Mouse (Mus musculus): ENCODE results near the gene Agpat2. TPM values are rescaled to one million over a fixed set of nuclear protein-coding genes. Genes with fewer than 3 reads are reported as not detected.
A peak's percentile ranks its signal among the peaks of the same experiment; 100 is the strongest.

Agpat2 gene
- polyA plus RNA-seq, 1 experiment from 2014 or later = 55.6 TPM

- H3K27ac ChIP-seq (replicated peaks) = no peak overlapping the region
- ATAC-seq (ENCODE audit: insufficient read depth) = no peak
- no peak overlapping the region for H3K9ac ChIP-seq
- 31% methylated on average over 2 of the region's 2 CpGs for WGBS (ENCODE audit: insufficient replicate concordance)
- H3K27me3 ChIP-seq = no peaks in the 10 kb centered on the region
- no peak overlapping the region for H3K4me2 ChIP-seq
- H3K9me3 ChIP-seq (replicated peaks) = no peaks in the 10 kb centered on the region
- no peaks in the 10 kb centered on the region for H3K36me3 ChIP-seq (replicated peaks)
- H3K4me3 ChIP-seq (replicated peaks) = no peak overlapping the region
- H3K4me1 ChIP-seq (replicated peaks) = no peaks in the 10 kb centered on the region
Observed at GRCm38 (mm10) chr2:26621246-26621645, 17.0 kb upstream of the Agpat2 start.

- H3K4me3 ChIP-seq (replicated peaks) = no peak overlapping the region
- no peak for ATAC-seq (ENCODE audit: insufficient read depth)
- 67% methylated on average over 7 of the region's 7 CpGs for WGBS (ENCODE audit: insufficient replicate concordance)
- H3K4me1 ChIP-seq (replicated peaks) = no peaks in the 10 kb centered on the region
- no peak overlapping the region for H3K9ac ChIP-seq
- H3K27me3 ChIP-seq = no peaks in the 10 kb centered on the region
- H3K9me3 ChIP-seq (replicated peaks) = no peaks in the 10 kb centered on the region
- no peak overlapping the region for H3K4me2 ChIP-seq
- H3K36me3 ChIP-seq (replicated peaks) = no peaks in the 10 kb centered on the region
- H3K27ac ChIP-seq (replicated peaks) = no peak overlapping the region
Observed at GRCm38 (mm10) chr2:26617928-26618327, 13.7 kb upstream of the Agpat2 start.

- Histone ChIP-seq H3K27ac (replicated peaks) (no peak overlapping the region), H3K9me3 (replicated peaks) (no peaks in the 10 kb centered on the region), H3K4me1 (replicated peaks) (no peaks in the 10 kb centered on the region), H3K9ac (no peak overlapping the region), H3K36me3 (replicated peaks) (no peaks in the 10 kb centered on the region), H3K27me3 (no peaks in the 10 kb centered on the region), H3K4me2 (no peak overlapping the region), H3K4me3 (replicated peaks) (no peak overlapping the region)
- WGBS (ENCODE audit: insufficient replicate concordance) = 44% methylated on average over 6 of the region's 6 CpGs
- ATAC-seq (ENCODE audit: insufficient read depth) = no peak
Observed at GRCm38 (mm10) chr2:26617331-26617730, 13.1 kb upstream of the Agpat2 start.

- no peak for ATAC-seq (ENCODE audit: insufficient read depth)
- Histone ChIP-seq H3K4me2 (no peak overlapping the region), H3K4me3 (replicated peaks) (no peak overlapping the region), H3K9me3 (replicated peaks) (no peaks in the 10 kb centered on the region), H3K9ac (no peak overlapping the region), H3K27ac (replicated peaks) (no peak overlapping the region), H3K27me3 (no peaks in the 10 kb centered on the region), H3K36me3 (replicated peaks) (no peaks in the 10 kb centered on the region), H3K4me1 (replicated peaks) (no peaks in the 10 kb centered on the region)
- WGBS (ENCODE audit: insufficient replicate concordance) = 58% methylated on average over 4 of the region's 4 CpGs
Observed at GRCm38 (mm10) chr2:26615459-26616124, 11.4 kb upstream of the Agpat2 start.

- no peaks in the 10 kb centered on the region for H3K36me3 ChIP-seq (replicated peaks)
- ATAC-seq (ENCODE audit: insufficient read depth) = no peak
- H3K27ac ChIP-seq (replicated peaks) = no peak overlapping the region
- 54% methylated on average over 5 of the region's 5 CpGs for WGBS (ENCODE audit: insufficient replicate concordance)
- H3K4me2 ChIP-seq = no peak overlapping the region
- H3K9ac ChIP-seq = no peak overlapping the region
- H3K4me1 ChIP-seq (replicated peaks) = no peaks in the 10 kb centered on the region
- no peaks in the 10 kb centered on the region for H3K9me3 ChIP-seq (replicated peaks)
- H3K27me3 ChIP-seq = no peaks in the 10 kb centered on the region
- no peak overlapping the region for H3K4me3 ChIP-seq (replicated peaks)
Observed at GRCm38 (mm10) chr2:26614903-26615302, 10.7 kb upstream of the Agpat2 start.

- Histone ChIP-seq H3K9me3 (replicated peaks) (no peaks in the 10 kb centered on the region), H3K9ac (no peak overlapping the region), H3K36me3 (replicated peaks) (no peaks in the 10 kb centered on the region), H3K27me3 (peaks cover 3% of the 10 kb centered on the region; the same call in 1 of the 2 replicates), H3K4me2 (no peak overlapping the region), H3K4me3 (replicated peaks) (no peak overlapping the region), H3K4me1 (replicated peaks) (peaks cover 7% of the 10 kb centered on the region; the same call in 1 of the 2 replicates), H3K27ac (replicated peaks) (no peak overlapping the region)
- no peak for ATAC-seq (ENCODE audit: insufficient read depth)
Observed at GRCm38 (mm10) chr2:26611896-26612295, 7.7 kb upstream of the Agpat2 start.

DNA sequence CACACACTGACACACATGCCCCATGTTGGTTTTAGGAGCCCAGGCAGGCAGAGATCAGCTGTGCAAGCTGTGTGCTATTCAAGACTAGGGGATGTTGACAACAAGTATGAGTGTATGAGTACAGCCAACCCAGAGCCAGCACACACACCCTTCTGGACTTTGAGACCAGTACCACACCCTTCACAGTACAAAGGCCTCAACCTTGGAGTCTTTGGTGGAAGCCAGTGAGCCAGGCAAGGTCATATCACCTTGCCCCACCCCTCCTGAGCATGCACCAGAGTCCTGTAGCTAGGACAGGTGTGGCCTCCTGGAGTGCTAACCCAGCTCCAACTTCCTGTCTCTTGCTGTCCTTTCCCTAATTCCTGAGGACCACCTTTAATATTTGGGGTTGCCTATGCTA is 6.8 kb upstream of the Agpat2 start:
- no peak overlapping the region for H3K27ac ChIP-seq (replicated peaks)

GRCm38 (mm10) chr2:26610526-26610925 is 6.3 kb upstream of the Agpat2 start:
- Histone ChIP-seq H3K4me2 (no peak overlapping the region), H3K27me3 (peaks cover 9% of the 10 kb centered on the region; the same call in 1 of the 2 replicates), H3K36me3 (replicated peaks) (no peaks in the 10 kb centered on the region), H3K9ac (no peak overlapping the region), H3K9me3 (replicated peaks) (no peaks in the 10 kb centered on the region), H3K4me1 (replicated peaks) (peaks cover 11% of the 10 kb centered on the region), H3K4me3 (replicated peaks) (no peak overlapping the region), H3K27ac (replicated peaks) (no peak overlapping the region)
- 63% methylated on average over 3 of the region's 3 CpGs for WGBS (ENCODE audit: insufficient replicate concordance)
- no peak for ATAC-seq (ENCODE audit: insufficient read depth)

More for the DNA sequence above, 6.8 kb upstream of the Agpat2 start:
- Histone ChIP-seq H3K4me2 (no peak overlapping the region), H3K9me3 (replicated peaks) (no peaks in the 10 kb centered on the region), H3K36me3 (replicated peaks) (no peaks in the 10 kb centered on the region), H3K9ac (no peak overlapping the region), H3K4me3 (replicated peaks) (no peak overlapping the region), H3K27me3 (peaks cover 6% of the 10 kb centered on the region; the same call in 1 of the 2 replicates), H3K4me1 (replicated peaks) (peaks cover 11% of the 10 kb centered on the region)
- peak; percentile 44 for ATAC-seq (ENCODE audit: insufficient read depth)

DNA sequence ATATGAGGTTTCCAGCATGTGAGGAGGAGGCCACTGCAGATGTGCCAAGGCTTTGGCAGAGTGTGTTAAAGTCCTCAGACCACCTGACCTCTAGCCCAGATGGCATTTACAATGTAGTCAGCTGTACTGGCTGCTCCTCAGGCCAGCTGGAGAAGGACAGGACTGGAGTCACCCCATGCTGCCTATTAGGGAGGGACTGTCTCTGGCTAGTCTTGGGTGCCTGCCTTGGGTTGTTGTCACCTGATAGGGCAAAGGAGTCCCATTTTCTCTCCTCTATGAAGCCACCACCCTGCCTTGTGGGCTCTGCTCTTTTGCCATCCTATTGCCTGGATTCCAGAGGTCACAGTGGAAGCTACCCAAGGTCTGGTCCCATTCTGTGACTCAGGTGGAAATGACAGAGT is 5.0 kb upstream of the Agpat2 start:
- no peak for ATAC-seq (ENCODE audit: insufficient read depth)

GRCm38 (mm10) chr2:26608781-26609180 is 4.6 kb upstream of the Agpat2 start:
- H3K4me1 ChIP-seq (replicated peaks) = peaks cover 22% of the 10 kb centered on the region
- H3K9me3 ChIP-seq (replicated peaks) = no peaks in the 10 kb centered on the region
- ATAC-seq (ENCODE audit: insufficient read depth) = no peak
- H3K4me3 ChIP-seq (replicated peaks) = no peak overlapping the region
- H3K9ac ChIP-seq = no peak overlapping the region
- no peak overlapping the region for H3K4me2 ChIP-seq
- no peaks in the 10 kb centered on the region for H3K36me3 ChIP-seq (replicated peaks)
- H3K27ac ChIP-seq (replicated peaks) = no peak overlapping the region
- peaks cover 21% of the 10 kb centered on the region for H3K27me3 ChIP-seq

More for the DNA sequence above, 5.0 kb upstream of the Agpat2 start:
- H3K4me2 ChIP-seq = no peak overlapping the region
- no peaks in the 10 kb centered on the region for H3K36me3 ChIP-seq (replicated peaks)
- H3K9me3 ChIP-seq (replicated peaks) = no peaks in the 10 kb centered on the region
- H3K4me1 ChIP-seq (replicated peaks) = peaks cover 17% of the 10 kb centered on the region
- peaks cover 16% of the 10 kb centered on the region for H3K27me3 ChIP-seq
- H3K4me3 ChIP-seq (replicated peaks) = no peak overlapping the region
- H3K9ac ChIP-seq = no peak overlapping the region
- no peak overlapping the region for H3K27ac ChIP-seq (replicated peaks)

GRCm38 (mm10) chr2:26607056-26607910 is 3.1 kb upstream of the Agpat2 start:
- no peaks in the 10 kb centered on the region for H3K9me3 ChIP-seq (replicated peaks)
- WGBS (ENCODE audit: insufficient replicate concordance) = 42% methylated on average over 6 of the region's 6 CpGs
- H3K9ac ChIP-seq = no peak overlapping the region
- H3K36me3 ChIP-seq (replicated peaks) = no peaks in the 10 kb centered on the region
- no peak for ATAC-seq (ENCODE audit: insufficient read depth)
- H3K27ac ChIP-seq (replicated peaks) = peak overlapping the region; percentile 62
- H3K4me1 ChIP-seq (replicated peaks) = peaks cover 28% of the 10 kb centered on the region
- H3K4me3 ChIP-seq (replicated peaks) = no peak overlapping the region
- H3K4me2 ChIP-seq = no peak overlapping the region; the same call in 1 of the 2 replicates
- H3K27me3 ChIP-seq = peaks cover 32% of the 10 kb centered on the region
